Mouse (Mus musculus): ENCODE results near the gene Capn1. TPM values are rescaled to one million over a fixed set of nuclear protein-coding genes. Genes with fewer than 3 reads are reported as not detected.

Gene Capn1
- total RNA-seq, 2 experiments from 2014 or later = 18.1 to 43.7 TPM

GRCm38 (mm10) chr19:6042293-6042692 is 26.6 kb upstream of the Capn1 start:
- ATAC-seq (replicated peaks; ENCODE audit: low FRiP score, poor library complexity, severe bottlenecking) = no peak

GRCm38 (mm10) chr19:6040002-6040401 is 24.3 kb upstream of the Capn1 start:
- no peak for ATAC-seq (replicated peaks; ENCODE audit: low FRiP score, poor library complexity, severe bottlenecking)

- no peak for ATAC-seq (replicated peaks; ENCODE audit: low FRiP score, poor library complexity, severe bottlenecking)
Observed at GRCm38 (mm10) chr19:6038326-6038725, 22.6 kb upstream of the Capn1 start.

GRCm38 (mm10) chr19:6037695-6038094 is 22.0 kb upstream of the Capn1 start:
- ATAC-seq (replicated peaks; ENCODE audit: low FRiP score, poor library complexity, severe bottlenecking) = no peak

GRCm38 (mm10) chr19:6035966-6036585 is 20.4 kb upstream of the Capn1 start:
- no peak for ATAC-seq (replicated peaks; ENCODE audit: low FRiP score, poor library complexity, severe bottlenecking)

- ATAC-seq (replicated peaks; ENCODE audit: low FRiP score, poor library complexity, severe bottlenecking) = 0 out of 2 replicates have a peak, but pooled peaks have one; percentile 40
Observed at GRCm38 (mm10) chr19:6030520-6031280, 15.0 kb upstream of the Capn1 start.

- ATAC-seq (replicated peaks; ENCODE audit: low FRiP score, poor library complexity, severe bottlenecking) = no peak
Observed at GRCm38 (mm10) chr19:6029426-6029825, 13.7 kb upstream of the Capn1 start.

- ATAC-seq (replicated peaks; ENCODE audit: low FRiP score, poor library complexity, severe bottlenecking) = no peak
Observed at GRCm38 (mm10) chr19:6028991-6029390, 13.3 kb upstream of the Capn1 start.

GRCm38 (mm10) chr19:6023930-6024329 is 8.2 kb upstream of the Capn1 start:
- no peak for ATAC-seq (replicated peaks; ENCODE audit: low FRiP score, poor library complexity, severe bottlenecking)

GRCm38 (mm10) chr19:6023059-6023458 is 7.4 kb upstream of the Capn1 start:
- no peak for ATAC-seq (replicated peaks; ENCODE audit: low FRiP score, poor library complexity, severe bottlenecking)

GRCm38 (mm10) chr19:6020276-6020675 is 4.6 kb upstream of the Capn1 start:
- no peak for ATAC-seq (replicated peaks; ENCODE audit: low FRiP score, poor library complexity, severe bottlenecking)

GRCm38 (mm10) chr19:6018142-6019089 is 2.7 kb upstream of the Capn1 start:
- peak; percentile 55 for ATAC-seq (replicated peaks; ENCODE audit: low FRiP score, poor library complexity, severe bottlenecking)

GRCm38 (mm10) chr19:6016532-6016931 is 835 bp upstream of the Capn1 start:
- ATAC-seq (replicated peaks; ENCODE audit: low FRiP score, poor library complexity, severe bottlenecking) = no peak

- peak; percentile 81 for ATAC-seq (replicated peaks; ENCODE audit: low FRiP score, poor library complexity, severe bottlenecking)
Observed at GRCm38 (mm10) chr19:6014991-6015510, 646 bp downstream of the Capn1 start.

- no peak for ATAC-seq (replicated peaks; ENCODE audit: low FRiP score, poor library complexity, severe bottlenecking)
Observed at GRCm38 (mm10) chr19:6013691-6014090, 2.0 kb downstream of the Capn1 start.

- ATAC-seq (replicated peaks; ENCODE audit: low FRiP score, poor library complexity, severe bottlenecking) = no peak
Observed at GRCm38 (mm10) chr19:6009137-6009536, 6.6 kb downstream of the Capn1 start.

- ATAC-seq (replicated peaks; ENCODE audit: low FRiP score, poor library complexity, severe bottlenecking) = no peak
Observed at GRCm38 (mm10) chr19:6007013-6007412, 8.7 kb downstream of the Capn1 start.

GRCm38 (mm10) chr19:6005541-6005940 is 10.2 kb downstream of the Capn1 start:
- no peak for ATAC-seq (replicated peaks; ENCODE audit: low FRiP score, poor library complexity, severe bottlenecking)

- ATAC-seq (replicated peaks; ENCODE audit: low FRiP score, poor library complexity, severe bottlenecking) = no peak
Observed at GRCm38 (mm10) chr19:5999969-6000368, 15.7 kb downstream of the Capn1 start.

- peak; percentile 63; the same call in 1 of the 2 replicates for ATAC-seq (replicated peaks; ENCODE audit: low FRiP score, poor library complexity, severe bottlenecking)
Observed at GRCm38 (mm10) chr19:5998180-5998579, 17.5 kb downstream of the Capn1 start.

Measured in erythroblast, adult 5-6 weeks (primary cell).